Mouse (Mus musculus): ENCODE results near the gene Tet3.

DNA sequence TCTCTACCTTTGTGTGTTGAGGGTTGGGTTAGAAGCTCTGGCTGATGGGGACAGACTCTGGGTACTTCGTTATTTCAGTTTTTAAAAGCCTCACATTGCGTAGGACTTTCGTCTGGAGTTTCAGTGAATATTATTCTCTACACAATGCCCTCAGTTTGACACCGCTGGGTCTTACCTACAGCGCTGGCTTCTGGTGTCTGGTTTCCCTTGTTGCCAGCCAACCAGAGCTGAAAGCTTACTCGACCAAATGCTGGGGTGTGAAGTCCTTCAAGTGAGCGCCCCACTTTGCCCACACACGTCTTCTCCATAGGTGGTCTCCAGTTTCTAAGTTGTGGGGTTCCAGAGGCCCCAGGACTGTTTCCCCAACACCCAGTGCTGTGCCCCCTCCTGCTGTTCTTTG is 61.2 kb downstream of the Tet3 start:
- no peak for TF ChIP-seq CHD2 (IDR thresholded peaks at IDR 0.05; ENCODE audit: low read depth, low read length)
- TF ChIP-seq HCFC1 (IDR thresholded peaks at IDR 0.05; ENCODE audit: borderline replicate concordance, insufficient read depth, low read length), result no peak
- no peak for TF ChIP-seq MAFK (IDR thresholded peaks at IDR 0.05; ENCODE audit: insufficient read depth, low read depth, low read length)
- no peak for TF ChIP-seq ZC3H11A (IDR thresholded peaks at IDR 0.05; ENCODE audit: borderline replicate concordance, low read depth, low read length)

Measured in ES-E14 (cell line).